Mouse (Mus musculus) layer of hippocampus, adult 2 months (tissue): ENCODE data around the gene Reg4. TPM values are rescaled to one million over a fixed set of nuclear protein-coding genes. Genes with fewer than 3 reads are reported as not detected.

Source experiments
- DNase-seq, 2 experiments: peaks; one replicate each; pipeline ENCODE4 v3.0.0; 2022; ENCODE audit warnings: low spot score in 2 of 2
- H3K27ac ChIP-seq: fragments of 200-600 bp; 2 replicates; pipeline ENCODE4 v1.8.1; 2022
- H3K4me3 ChIP-seq: fragments of 200-600 bp; 2 replicates; pipeline ENCODE4 v1.8.1; 2022; ENCODE audit warnings: mild to moderate bottlenecking
- CTCF ChIP-seq: fragments of 200-600 bp; conservative IDR thresholded peaks from 2 replicates; pipeline ENCODE4 v1.8.1; 2022; ENCODE audit warnings: antibody characterized with exemption, mild to moderate bottlenecking, moderate library complexity
- total RNA-seq, 2 experiments: library from RNA; stranded (reverse); gene quantifications; 2 replicates each; pipeline ENCODE4 v1.2.3; 2021

The Reg4 gene
- total RNA-seq, 2 experiments from 2014 or later: not detected

GRCm38 (mm10) chr3:98223263-98223662 lies 1.3 kb downstream of the Reg4 start:
- H3K27ac ChIP-seq: peak overlapping the region; percentile 58; the same call in 1 of the 2 replicates
- TF ChIP-seq CTCF: no peak

DNA sequence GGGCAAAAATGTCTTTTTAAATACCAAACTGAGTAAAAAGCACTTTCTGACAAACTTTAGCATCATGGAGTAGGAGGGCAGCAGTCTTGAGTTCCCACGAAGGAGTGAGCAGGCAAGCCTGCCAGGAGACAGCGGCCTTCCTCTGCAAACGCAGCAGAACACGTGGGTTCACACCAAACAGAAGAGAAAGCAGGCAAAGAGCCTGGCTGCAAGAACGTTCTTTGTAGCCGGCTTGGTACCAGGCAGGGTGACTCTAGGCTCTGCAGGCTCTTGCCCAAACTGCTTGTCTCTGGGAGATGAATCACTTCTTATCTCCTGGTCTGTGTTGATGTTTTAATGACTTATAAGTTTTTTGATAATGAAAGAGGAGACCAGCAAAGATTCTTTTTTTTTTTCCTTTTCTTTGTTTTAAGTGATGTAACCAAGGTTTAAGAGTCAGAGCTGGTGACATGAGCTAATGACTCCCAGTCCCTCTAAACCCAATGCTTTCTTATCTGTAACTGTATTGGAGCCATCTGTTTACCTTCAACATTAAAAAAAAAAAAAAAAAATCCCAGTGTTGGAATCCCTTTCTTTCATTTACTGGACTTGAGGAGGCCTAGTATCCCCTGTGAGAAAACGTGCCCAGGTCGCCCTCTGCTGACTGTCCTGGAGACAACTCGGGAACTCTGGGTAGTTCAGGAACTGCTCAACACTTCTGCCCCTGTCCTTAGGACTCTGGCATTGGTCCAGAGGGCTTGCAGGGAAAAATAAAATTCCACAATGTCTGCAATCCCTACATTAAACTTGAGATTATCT lies 2.0 kb downstream of the Reg4 start:
- Histone ChIP-seq H3K27ac (peak overlapping the region; percentile 58), H3K4me3 (no peak overlapping the region)
- TF ChIP-seq CTCF: peak; percentile 84
- peak; percentile 71 to 74 for DNase-seq

More at GRCm38 (mm10) chr3:98223263-98223662, 1.3 kb downstream of the Reg4 start:
- no peak overlapping the region for H3K4me3 ChIP-seq
- DNase-seq: no peak

- TF ChIP-seq CTCF: no peak
- DNase-seq: no peak
- Histone ChIP-seq H3K4me3 (no peak overlapping the region), H3K27ac (no peak overlapping the region)
Observed at GRCm38 (mm10) chr3:98224975-98225374, 3.0 kb downstream of the Reg4 start.

- no peak for DNase-seq
- H3K4me3 ChIP-seq: no peak overlapping the region
- no peak for TF ChIP-seq CTCF
- H3K27ac ChIP-seq: no peak overlapping the region
Observed at GRCm38 (mm10) chr3:98225746-98226145, 3.8 kb downstream of the Reg4 start.

DNA sequence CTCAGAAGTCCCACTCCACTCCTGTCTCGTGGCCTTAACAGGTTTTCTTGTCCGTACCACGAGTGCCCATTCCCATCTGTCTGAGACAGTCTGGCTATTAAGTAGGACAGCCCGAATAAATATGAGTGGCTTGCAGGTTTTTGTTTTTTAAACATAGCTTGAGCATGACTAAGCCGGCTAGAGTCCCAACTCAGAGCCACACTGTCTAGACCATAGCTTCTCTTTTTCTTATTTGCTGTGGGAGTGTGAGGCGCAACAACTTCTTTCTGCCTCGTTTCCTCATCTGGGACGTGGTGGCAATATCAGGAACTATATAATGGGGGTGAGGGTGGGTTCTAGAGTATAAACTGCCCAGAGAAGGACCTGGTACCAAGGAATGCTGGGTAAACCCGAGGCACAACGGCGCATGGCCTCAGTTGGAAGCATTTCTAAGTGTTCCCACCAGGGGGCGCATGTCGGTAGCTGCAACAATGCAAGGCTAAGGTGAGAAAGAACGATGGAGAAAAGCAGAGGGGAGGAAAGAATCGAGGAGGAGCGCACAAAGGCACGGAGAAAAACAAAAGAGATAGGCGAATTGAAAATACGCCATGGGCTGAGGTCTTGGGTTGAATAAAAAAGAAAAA lies 5.1 kb downstream of the Reg4 start:
- H3K27ac ChIP-seq: no peak overlapping the region
- no peak overlapping the region for H3K4me3 ChIP-seq

GRCm38 (mm10) chr3:98227763-98228162 lies 5.8 kb downstream of the Reg4 start:
- no peak for DNase-seq
- Histone ChIP-seq H3K27ac (no peak overlapping the region), H3K4me3 (no peak overlapping the region)
- no peak for TF ChIP-seq CTCF

More for the DNA sequence above, 5.1 kb downstream of the Reg4 start:
- TF ChIP-seq CTCF: peak; percentile 93
- peak; percentile 67 to 90 for DNase-seq

DNA sequence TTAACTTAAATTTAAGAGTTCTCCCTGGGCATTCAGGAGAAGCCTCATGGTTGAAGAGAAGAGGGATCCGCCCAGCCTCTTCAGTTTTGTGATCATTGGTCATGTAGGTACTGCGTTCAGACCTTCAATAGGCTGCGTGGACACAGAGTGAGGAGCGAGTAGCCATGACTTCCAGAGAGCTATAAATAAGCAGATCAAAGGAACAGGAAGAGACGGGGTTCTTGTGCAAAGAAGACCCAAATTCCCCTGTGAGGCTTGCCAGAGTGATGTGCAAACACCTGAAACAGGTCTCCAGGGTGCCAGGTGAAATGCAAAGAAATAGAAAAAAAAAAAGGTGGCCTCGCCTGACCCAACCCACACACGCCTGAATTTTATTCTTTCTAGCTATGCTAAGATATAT lies 8.0 kb downstream of the Reg4 start:
- DNase-seq: no peak
- TF ChIP-seq CTCF: no peak
- Histone ChIP-seq H3K27ac (no peak overlapping the region), H3K4me3 (no peak overlapping the region)

- no peak overlapping the region for H3K4me3 ChIP-seq
- no peak for TF ChIP-seq CTCF
- no peak overlapping the region for H3K27ac ChIP-seq
- no peak for DNase-seq
Observed at GRCm38 (mm10) chr3:98233504-98233903, 11.5 kb downstream of the Reg4 start.

DNA sequence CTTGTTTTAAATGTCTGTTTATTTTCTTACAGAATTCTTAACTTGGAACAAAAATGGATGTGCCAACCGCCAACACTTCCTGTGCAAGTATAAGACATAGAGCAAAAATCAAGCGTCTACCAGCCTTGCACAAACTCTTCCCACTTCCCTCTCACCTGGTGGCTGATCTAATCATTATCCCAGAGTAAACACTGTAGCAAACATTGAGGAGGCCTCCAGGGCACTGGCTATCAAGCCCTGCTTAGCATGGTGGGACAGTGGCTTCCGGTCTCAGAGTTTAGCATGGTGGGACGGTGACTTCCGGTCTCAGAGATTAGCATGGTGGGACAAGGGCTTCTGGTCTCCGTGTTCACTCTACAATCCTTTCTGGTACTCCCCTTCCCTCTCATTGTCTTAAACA lies 14.3 kb downstream of the Reg4 start:
- Histone ChIP-seq H3K4me3 (no peak overlapping the region), H3K27ac (no peak overlapping the region)
- TF ChIP-seq CTCF: no peak
- no peak for DNase-seq

DNA sequence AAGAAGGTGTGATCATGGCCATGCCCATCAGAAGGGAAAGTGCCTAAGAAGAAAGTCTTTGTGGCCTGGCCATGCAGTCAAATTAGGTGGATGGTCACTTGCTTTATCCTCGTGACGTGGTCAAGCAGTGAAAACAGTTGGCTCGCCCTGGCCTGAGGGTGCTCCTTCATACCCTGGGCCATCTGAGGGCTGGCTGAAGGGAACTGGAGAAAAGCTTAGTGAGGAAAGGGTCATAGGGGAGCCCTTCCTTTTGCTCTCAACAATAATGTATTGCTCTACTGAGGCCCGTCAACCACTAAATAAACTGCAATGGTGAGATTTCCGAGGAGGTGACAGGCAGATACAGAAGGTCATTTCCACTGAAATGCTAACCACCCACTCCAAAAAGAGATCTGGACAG lies 15.3 kb downstream of the Reg4 start:
- H3K4me3 ChIP-seq: no peak overlapping the region
- no peak for DNase-seq
- no peak overlapping the region for H3K27ac ChIP-seq
- TF ChIP-seq CTCF: no peak

GRCm38 (mm10) chr3:98238150-98238549 lies 16.2 kb downstream of the Reg4 start:
- Histone ChIP-seq H3K27ac (no peak overlapping the region), H3K4me3 (no peak overlapping the region)
- DNase-seq: no peak
- no peak for TF ChIP-seq CTCF

DNA sequence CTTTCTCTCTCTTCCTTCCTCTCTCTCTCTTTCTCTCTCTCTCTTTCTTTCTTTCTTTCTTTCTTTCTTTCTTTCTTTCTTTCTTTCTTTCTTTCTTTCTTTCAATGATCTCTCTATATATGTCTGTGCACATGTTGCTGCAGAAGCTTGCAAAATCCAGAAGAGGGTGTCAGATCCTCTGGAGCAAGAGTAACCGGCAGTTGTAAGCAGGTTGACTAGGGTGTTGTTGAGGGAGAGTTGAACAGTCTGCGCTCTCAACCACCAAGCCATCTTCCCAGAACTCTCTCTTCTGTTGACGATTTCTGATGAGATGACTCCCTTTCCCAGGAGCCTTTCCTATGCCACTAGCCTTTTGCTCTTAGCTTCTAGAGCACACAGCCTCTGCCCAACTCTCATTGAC lies 20.1 kb downstream of the Reg4 start:
- peak; percentile 27 for TF ChIP-seq CTCF
- DNase-seq: no peak
- H3K4me3 ChIP-seq: no peak overlapping the region
- H3K27ac ChIP-seq: no peak overlapping the region

DNA sequence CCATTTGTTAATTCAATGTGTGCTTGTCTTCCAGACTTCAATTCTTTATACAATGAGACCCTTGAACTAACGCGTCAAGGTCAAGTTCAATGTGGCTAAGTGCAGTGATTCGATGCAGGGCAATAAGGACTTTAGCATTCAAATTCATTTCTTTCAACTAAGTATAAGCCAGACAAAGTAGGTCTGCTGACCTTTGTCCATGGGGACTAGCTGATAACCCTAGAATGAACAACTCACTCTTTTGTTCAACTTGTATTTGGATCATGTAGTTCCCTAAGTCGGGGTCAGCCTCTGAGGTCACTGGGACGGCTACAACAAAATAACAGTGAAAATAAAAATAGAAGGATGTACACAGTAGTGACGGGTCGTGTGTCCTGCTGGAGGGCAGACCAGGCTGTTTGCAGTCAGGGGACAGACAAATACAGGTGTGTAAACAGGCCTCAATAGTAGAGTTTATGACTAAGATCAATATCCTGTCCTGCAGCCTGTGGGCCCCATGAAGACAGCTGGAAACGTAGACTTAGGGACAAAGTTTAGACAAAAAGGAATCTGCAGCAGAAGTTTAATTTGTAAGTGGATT lies 20.6 kb downstream of the Reg4 start:
- no peak for DNase-seq
- H3K27ac ChIP-seq: no peak overlapping the region
- no peak for TF ChIP-seq CTCF
- no peak overlapping the region for H3K4me3 ChIP-seq
